Mouse (Mus musculus): ENCODE measurements around the gene Calca. TPM values are rescaled to one million over a fixed set of nuclear protein-coding genes. Genes with fewer than 3 reads are reported as not detected.

The Calca gene
- polyA plus RNA-seq (2014; fragmentation: Nextera tagmentation; extraction: Ambion mirVana) = 21.7 and 37.2 TPM in 2 replicates

DNA sequence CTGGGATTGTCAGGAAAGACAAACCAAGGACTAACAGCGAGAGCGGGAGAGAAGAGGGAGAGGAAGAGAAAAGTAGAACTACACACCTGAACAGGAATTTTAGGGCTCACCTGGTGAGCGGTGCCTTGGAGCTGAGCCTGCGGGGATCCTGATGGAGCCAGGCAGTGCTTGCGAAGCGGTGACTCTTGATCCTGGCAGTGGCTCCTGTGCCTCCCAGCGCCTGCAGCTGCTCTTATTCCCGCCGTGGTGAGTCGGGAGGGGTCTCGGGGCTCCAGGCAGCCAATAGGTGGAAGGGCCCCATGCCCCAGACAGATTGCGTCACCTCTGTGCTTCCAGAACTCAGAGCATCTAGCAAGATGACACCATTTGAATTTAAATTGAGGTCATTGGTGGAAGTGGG lies at the start of gene Calca:
TSS of gene Calca (minus strand) at position 256 of the 400 bp plus-strand sequence.
- H3K4me1 ChIP-seq (ENCODE audit: control insufficient read depth, insufficient read depth, low read length) = no peaks in the 10 kb centered on the region
- H3K27me3 ChIP-seq (ENCODE audit: control insufficient read depth, insufficient read depth, low read length) = no peaks in the 10 kb centered on the region
- WGBS = under 1% methylated on average over 12 of the region's 12 CpGs
- ATAC-seq (ENCODE audit: low read depth) = peak; percentile 46; the same call in 1 of the 2 replicates
- no peaks in the 10 kb centered on the region for H3K36me3 ChIP-seq (ENCODE audit: control insufficient read depth, insufficient read depth, low read length)
- peak within 1 kb of the TSS; percentile 96 for H3K4me2 ChIP-seq (ENCODE audit: low read depth, low read length)
- H3K27ac ChIP-seq (ENCODE audit: low read depth, low read length) = no peak within 1 kb of the TSS
- H3K4me3 ChIP-seq (ENCODE audit: low read depth, low read length) = peak within 1 kb of the TSS; percentile 34
- H3K9ac ChIP-seq (replicated peaks; ENCODE audit: low read depth, low read length) = peak within 1 kb of the TSS; percentile 25
- H3K9me3 ChIP-seq (ENCODE audit: control insufficient read depth, low read length) = no peaks in the 10 kb centered on the region

DNA sequence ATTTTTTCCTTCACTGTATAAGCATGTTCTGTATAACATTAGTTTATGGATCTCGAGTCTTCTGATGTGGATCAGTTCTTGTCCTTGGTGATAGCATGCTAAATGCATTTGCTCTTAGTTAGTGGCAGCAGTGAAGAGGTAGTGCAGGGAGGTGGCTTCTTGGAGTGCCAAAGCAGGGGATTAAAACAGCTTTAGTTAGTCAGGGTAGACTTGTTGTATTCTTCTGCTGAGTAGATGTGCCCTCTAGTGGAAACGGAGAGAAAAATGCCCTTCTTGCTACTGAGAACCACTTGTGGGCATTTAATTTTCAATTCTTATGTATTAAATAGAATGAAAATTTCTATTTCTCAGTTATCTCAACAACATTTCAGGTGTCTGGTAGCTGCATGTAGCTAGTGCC lies 36.5 kb upstream of the Calca start:
- H3K4me3 ChIP-seq (ENCODE audit: low read depth, low read length) = no peak overlapping the region
- H3K4me2 ChIP-seq (ENCODE audit: low read depth, low read length) = no peak overlapping the region
- no peaks in the 10 kb centered on the region for H3K4me1 ChIP-seq (ENCODE audit: control insufficient read depth, insufficient read depth, low read length)
- H3K9ac ChIP-seq (replicated peaks; ENCODE audit: low read depth, low read length) = no peak overlapping the region
- H3K27me3 ChIP-seq (ENCODE audit: control insufficient read depth, insufficient read depth, low read length) = no peaks in the 10 kb centered on the region
- no peak for ATAC-seq (ENCODE audit: low read depth)
- no peak overlapping the region for H3K27ac ChIP-seq (ENCODE audit: low read depth, low read length)
- no peaks in the 10 kb centered on the region for H3K9me3 ChIP-seq (ENCODE audit: control insufficient read depth, low read length)
- H3K36me3 ChIP-seq (ENCODE audit: control insufficient read depth, insufficient read depth, low read length) = no peaks in the 10 kb centered on the region
- 28% methylated on average over 2 of the region's 2 CpGs for WGBS

DNA sequence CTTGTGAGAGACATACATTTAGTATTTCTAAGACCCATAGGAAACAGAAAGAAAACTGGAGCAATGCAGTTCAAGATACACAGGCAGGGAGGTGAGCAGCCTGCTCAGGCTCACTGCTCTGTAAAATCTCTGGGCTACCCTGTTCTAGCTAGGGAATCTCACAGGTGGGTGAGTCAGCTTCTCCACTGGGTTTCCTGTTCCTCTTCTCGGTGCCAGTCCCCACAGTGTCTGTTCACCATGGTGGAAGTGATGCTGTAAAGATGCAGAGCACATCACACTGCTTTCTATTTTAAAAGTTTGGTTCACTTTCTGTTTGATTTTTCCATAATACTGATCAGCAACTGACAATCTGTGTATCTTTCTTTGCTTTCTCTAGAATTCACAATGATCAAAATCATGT lies 35.2 kb upstream of the Calca start:
- H3K36me3 ChIP-seq (ENCODE audit: control insufficient read depth, insufficient read depth, low read length) = no peaks in the 10 kb centered on the region
- 83% methylated on average over 1 of the region's 1 CpGs for WGBS
- no peak overlapping the region for H3K27ac ChIP-seq (ENCODE audit: low read depth, low read length)
- no peaks in the 10 kb centered on the region for H3K9me3 ChIP-seq (ENCODE audit: control insufficient read depth, low read length)
- H3K27me3 ChIP-seq (ENCODE audit: control insufficient read depth, insufficient read depth, low read length) = no peaks in the 10 kb centered on the region
- no peak overlapping the region for H3K4me3 ChIP-seq (ENCODE audit: low read depth, low read length)
- no peaks in the 10 kb centered on the region for H3K4me1 ChIP-seq (ENCODE audit: control insufficient read depth, insufficient read depth, low read length)
- H3K9ac ChIP-seq (replicated peaks; ENCODE audit: low read depth, low read length) = no peak overlapping the region
- H3K4me2 ChIP-seq (ENCODE audit: low read depth, low read length) = no peak overlapping the region
- ATAC-seq (ENCODE audit: low read depth) = no peak

DNA sequence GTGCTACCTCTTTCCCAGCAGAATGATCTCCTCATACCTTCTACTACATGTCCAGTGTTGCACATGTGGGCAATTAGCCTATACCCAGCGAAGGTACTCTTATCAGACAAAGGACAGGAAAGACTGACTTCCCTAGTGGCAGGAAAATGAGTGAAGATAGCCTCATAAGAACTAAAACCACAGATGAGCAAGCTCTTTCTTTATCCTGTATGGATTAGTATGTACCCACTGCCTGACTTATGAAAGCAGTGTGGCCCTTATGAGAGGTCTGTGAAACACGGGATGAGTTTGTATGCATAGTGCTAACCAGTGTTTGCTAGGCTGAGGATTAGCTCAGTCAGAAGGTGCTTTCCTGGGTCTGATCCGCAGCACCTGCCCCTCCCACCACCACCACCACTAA lies 13.6 kb upstream of the Calca start:
- no peaks in the 10 kb centered on the region for H3K4me1 ChIP-seq (ENCODE audit: control insufficient read depth, insufficient read depth, low read length)
- no peak overlapping the region for H3K4me2 ChIP-seq (ENCODE audit: low read depth, low read length)
- no peak overlapping the region for H3K4me3 ChIP-seq (ENCODE audit: low read depth, low read length)
- WGBS = 55% methylated on average over 3 of the region's 3 CpGs
- H3K27ac ChIP-seq (ENCODE audit: low read depth, low read length) = no peak overlapping the region
- H3K9me3 ChIP-seq (ENCODE audit: control insufficient read depth, low read length) = no peaks in the 10 kb centered on the region
- H3K9ac ChIP-seq (replicated peaks; ENCODE audit: low read depth, low read length) = no peak overlapping the region
- H3K27me3 ChIP-seq (ENCODE audit: control insufficient read depth, insufficient read depth, low read length) = no peaks in the 10 kb centered on the region
- no peaks in the 10 kb centered on the region for H3K36me3 ChIP-seq (ENCODE audit: control insufficient read depth, insufficient read depth, low read length)
- ATAC-seq (ENCODE audit: low read depth) = no peak

DNA sequence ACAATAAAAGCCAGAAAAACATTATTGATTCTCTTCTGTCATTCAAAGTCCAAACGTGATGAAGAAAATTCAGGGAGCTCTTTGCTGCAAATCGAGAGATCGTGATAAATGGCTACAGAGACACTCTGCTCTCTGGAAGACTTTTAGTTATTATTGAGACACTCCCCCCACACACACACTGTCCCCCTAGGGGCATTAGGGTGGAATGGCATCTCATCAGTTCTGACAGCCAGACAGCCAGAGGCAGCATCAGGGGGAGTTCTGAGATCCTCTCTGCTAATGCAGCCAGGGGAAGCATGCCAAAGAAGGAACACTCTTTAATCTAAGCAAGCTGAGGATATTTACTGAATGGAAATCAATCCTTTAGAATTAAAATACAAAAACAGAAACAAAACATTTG lies 12.6 kb upstream of the Calca start:
- Histone ChIP-seq H3K36me3 (ENCODE audit: control insufficient read depth, insufficient read depth, low read length) (no peaks in the 10 kb centered on the region), H3K4me2 (ENCODE audit: low read depth, low read length) (no peak overlapping the region), H3K4me1 (ENCODE audit: control insufficient read depth, insufficient read depth, low read length) (no peaks in the 10 kb centered on the region), H3K9ac (replicated peaks; ENCODE audit: low read depth, low read length) (no peak overlapping the region), H3K4me3 (ENCODE audit: low read depth, low read length) (no peak overlapping the region), H3K27me3 (ENCODE audit: control insufficient read depth, insufficient read depth, low read length) (no peaks in the 10 kb centered on the region), H3K27ac (ENCODE audit: low read depth, low read length) (no peak overlapping the region), H3K9me3 (ENCODE audit: control insufficient read depth, low read length) (no peaks in the 10 kb centered on the region)
- 56% methylated on average over 3 of the region's 3 CpGs for WGBS
- no peak for ATAC-seq (ENCODE audit: low read depth)

DNA sequence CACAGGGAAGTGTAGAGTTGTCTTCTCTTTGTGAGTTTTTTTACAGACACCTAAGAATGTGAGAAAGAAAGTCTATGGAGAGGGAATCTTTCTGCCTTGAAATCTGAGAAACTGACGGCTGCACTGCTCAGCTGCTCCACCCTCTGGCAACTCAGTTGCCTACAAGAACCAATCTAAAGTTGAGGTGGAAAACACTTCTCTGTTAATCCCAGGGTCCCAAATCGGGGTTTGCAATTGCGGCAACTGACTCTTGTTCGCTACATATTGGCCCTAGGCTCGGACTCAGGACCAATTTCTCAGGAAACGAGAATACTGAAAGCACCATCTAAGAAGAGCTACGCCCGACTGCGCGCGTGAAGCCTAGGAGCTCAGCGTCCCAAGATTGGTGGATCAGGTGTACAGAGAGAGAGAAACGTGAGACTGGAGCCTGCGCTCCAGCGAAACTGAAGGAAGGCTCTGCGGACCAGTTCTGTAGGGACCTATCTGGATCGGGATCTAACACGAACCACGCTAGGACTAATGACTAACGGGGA lies 522 bp downstream of the Calca start:
- no peaks in the 10 kb centered on the region for H3K27me3 ChIP-seq (ENCODE audit: control insufficient read depth, insufficient read depth, low read length)
- H3K27ac ChIP-seq (ENCODE audit: low read depth, low read length) = no peak overlapping the region
- ATAC-seq (ENCODE audit: low read depth) = peak; percentile 51; the same call in 1 of the 2 replicates
- H3K4me2 ChIP-seq (ENCODE audit: low read depth, low read length) = peak overlapping the region; percentile 96
- H3K4me1 ChIP-seq (ENCODE audit: control insufficient read depth, insufficient read depth, low read length) = no peaks in the 10 kb centered on the region
- H3K9me3 ChIP-seq (ENCODE audit: control insufficient read depth, low read length) = no peaks in the 10 kb centered on the region
- WGBS = 1% methylated on average over 20 of the region's 20 CpGs
- H3K4me3 ChIP-seq (ENCODE audit: low read depth, low read length) = peak overlapping the region; percentile 34
- no peaks in the 10 kb centered on the region for H3K36me3 ChIP-seq (ENCODE audit: control insufficient read depth, insufficient read depth, low read length)
- H3K9ac ChIP-seq (replicated peaks; ENCODE audit: low read depth, low read length) = peak overlapping the region; percentile 25

DNA sequence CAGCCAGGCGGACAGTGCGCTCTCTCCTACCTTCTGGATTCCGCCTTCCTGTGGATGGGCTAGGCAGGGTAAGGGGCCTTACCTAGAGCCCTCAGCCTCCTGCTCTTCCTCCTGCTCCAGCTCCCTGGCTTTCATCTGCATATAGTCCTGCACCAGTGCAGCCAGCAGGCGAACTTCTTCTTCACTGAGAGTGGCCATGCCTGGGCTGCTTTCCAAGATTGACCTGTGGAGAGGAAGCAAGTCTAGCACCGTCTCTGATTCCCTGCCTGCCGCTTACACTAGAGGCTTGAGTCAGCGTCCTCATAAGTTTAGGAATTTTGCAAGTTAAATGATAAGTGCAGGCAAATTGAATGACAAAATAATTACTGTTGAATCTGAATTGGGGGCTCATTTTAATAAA lies 1.8 kb downstream of the Calca start:
- no peak overlapping the region for H3K27ac ChIP-seq (ENCODE audit: low read depth, low read length)
- ATAC-seq (ENCODE audit: low read depth) = no peak
- 78% methylated on average over 7 of the region's 7 CpGs for WGBS

DNA sequence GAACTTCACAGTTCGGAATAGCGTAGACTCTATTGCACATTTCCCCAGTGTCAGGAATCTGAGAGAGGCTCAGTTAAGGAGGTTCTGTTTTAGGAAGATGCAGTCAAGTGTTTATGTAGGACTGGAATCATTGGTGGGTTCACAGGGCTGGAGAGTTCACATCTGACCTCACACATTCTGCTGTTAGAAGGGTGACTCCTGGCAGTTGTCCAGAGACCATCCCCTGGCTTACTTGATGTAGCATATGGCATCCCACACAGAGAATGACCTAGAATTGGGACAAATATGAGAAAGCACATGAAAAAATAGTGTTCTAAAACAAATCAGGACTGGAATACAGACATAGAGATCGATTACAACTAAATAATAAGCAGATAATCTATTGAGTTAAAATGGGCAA lies 10.2 kb downstream of the Calca start:
- H3K4me2 ChIP-seq (ENCODE audit: low read depth, low read length) = no peak overlapping the region
- no peaks in the 10 kb centered on the region for H3K4me1 ChIP-seq (ENCODE audit: control insufficient read depth, insufficient read depth, low read length)
- H3K27ac ChIP-seq (ENCODE audit: low read depth, low read length) = no peak overlapping the region
- H3K27me3 ChIP-seq (ENCODE audit: control insufficient read depth, insufficient read depth, low read length) = no peaks in the 10 kb centered on the region
- H3K4me3 ChIP-seq (ENCODE audit: low read depth, low read length) = no peak overlapping the region
- 91% methylated on average over 3 of the region's 3 CpGs for WGBS
- no peak overlapping the region for H3K9ac ChIP-seq (replicated peaks; ENCODE audit: low read depth, low read length)
- ATAC-seq (ENCODE audit: low read depth) = no peak
- H3K9me3 ChIP-seq (ENCODE audit: control insufficient read depth, low read length) = no peaks in the 10 kb centered on the region
- no peaks in the 10 kb centered on the region for H3K36me3 ChIP-seq (ENCODE audit: control insufficient read depth, insufficient read depth, low read length)

More for the DNA sequence above, 1.8 kb downstream of the Calca start:
- Histone ChIP-seq H3K27me3 (ENCODE audit: control insufficient read depth, insufficient read depth, low read length) (no peaks in the 10 kb centered on the region), H3K36me3 (ENCODE audit: control insufficient read depth, insufficient read depth, low read length) (no peaks in the 10 kb centered on the region), H3K9ac (replicated peaks; ENCODE audit: low read depth, low read length) (no peak overlapping the region), H3K4me2 (ENCODE audit: low read depth, low read length) (no peak overlapping the region), H3K4me1 (ENCODE audit: control insufficient read depth, insufficient read depth, low read length) (no peaks in the 10 kb centered on the region), H3K4me3 (ENCODE audit: low read depth, low read length) (no peak overlapping the region), H3K9me3 (ENCODE audit: control insufficient read depth, low read length) (no peaks in the 10 kb centered on the region)

DNA sequence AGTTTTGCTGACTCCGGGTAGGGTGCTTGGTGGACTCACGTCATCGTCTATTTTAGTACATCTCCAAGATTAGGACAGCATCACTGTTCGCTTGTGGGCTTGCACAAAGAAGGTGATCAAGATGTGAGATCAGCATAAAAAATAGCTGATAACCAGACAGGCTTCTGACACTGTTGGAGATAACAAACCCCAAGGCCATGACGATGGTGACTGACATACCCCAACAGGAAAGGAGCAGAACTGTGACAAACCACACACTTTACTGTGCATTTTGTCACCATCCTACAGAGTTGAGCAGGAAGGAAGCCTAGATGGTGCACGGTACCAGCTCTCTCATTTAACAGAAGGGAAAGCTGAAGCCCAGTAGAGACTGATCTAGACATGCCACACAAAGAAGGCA lies 19.4 kb downstream of the Calca start:
- H3K4me1 ChIP-seq (ENCODE audit: control insufficient read depth, insufficient read depth, low read length) = no peaks in the 10 kb centered on the region
- H3K4me3 ChIP-seq (ENCODE audit: low read depth, low read length) = no peak overlapping the region
- no peak for ATAC-seq (ENCODE audit: low read depth)
- WGBS = 94% methylated on average over 6 of the region's 6 CpGs
- H3K9me3 ChIP-seq (ENCODE audit: control insufficient read depth, low read length) = no peaks in the 10 kb centered on the region
- H3K27me3 ChIP-seq (ENCODE audit: control insufficient read depth, insufficient read depth, low read length) = no peaks in the 10 kb centered on the region
- no peak overlapping the region for H3K4me2 ChIP-seq (ENCODE audit: low read depth, low read length)
- no peak overlapping the region for H3K27ac ChIP-seq (ENCODE audit: low read depth, low read length)
- H3K36me3 ChIP-seq (ENCODE audit: control insufficient read depth, insufficient read depth, low read length) = no peaks in the 10 kb centered on the region
- no peak overlapping the region for H3K9ac ChIP-seq (replicated peaks; ENCODE audit: low read depth, low read length)
